Mouse (Mus musculus): Measurements from ENCODE around the gene Tatdn2.
"Not testable (repeated sequence)": the region's sequence is repeated elsewhere in the genome, so short reads cannot be mapped to it uniquely, and the experiment has no call there.

Gene Tatdn2

GRCm38 (mm10) chr6:113696582-113697221 is at the start of gene Tatdn2:
Tatdn2 (plus strand) TSS chr6:113697050.
- peak; percentile 94 to 98 for DNase-seq

- DNase-seq, result no peak
Observed at GRCm38 (mm10) chr6:113649346-113650196, 47.3 kb upstream of the Tatdn2 start.

GRCm38 (mm10) chr6:113650197-113650640 is 46.6 kb upstream of the Tatdn2 start:
- DNase-seq, result no peak

DNA sequence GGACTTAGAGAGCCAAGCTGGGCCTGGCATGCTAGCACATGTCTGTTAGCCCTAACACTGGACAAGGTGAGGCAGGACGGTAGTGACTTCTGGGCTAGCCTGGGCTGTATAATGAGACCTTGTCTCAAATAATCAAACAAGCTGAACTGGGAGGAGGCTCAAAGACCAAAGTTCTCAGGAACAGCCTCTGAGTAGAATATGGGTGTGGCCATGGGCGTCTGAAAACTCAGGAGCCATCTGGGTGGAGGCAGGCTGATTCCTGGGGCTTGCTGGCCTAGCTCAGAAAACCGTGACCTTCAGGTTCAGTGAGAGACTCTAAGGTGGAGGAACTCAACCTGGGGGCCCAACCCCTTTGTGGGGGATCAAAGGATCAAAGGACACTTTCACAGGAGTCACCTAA is 45.2 kb upstream of the Tatdn2 start:
- DNase-seq, result no peak

GRCm38 (mm10) chr6:113653551-113653950 is 43.3 kb upstream of the Tatdn2 start:
- DNase-seq, result no peak

DNA sequence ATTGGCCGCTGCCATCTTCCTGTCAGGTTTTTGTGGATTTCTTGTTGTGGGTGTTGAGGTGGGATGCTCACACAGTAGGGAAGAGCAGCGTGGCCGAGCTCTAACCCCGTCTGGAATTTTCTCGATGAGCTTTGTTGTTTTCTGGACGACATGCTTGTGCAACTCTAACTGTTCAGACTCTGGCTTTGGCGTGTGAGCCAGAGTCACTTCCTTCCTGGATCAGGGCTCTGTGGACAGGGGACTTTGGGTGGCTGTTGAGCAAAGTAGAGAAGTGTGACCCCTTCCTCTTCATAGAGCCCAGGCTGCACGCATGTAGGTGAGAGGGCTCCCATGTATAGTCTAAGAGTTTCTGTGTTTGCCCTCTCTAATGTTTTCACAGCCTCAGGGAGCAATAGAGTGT is 42.7 kb upstream of the Tatdn2 start:
- DNase-seq, result no peak

- no peak for DNase-seq
Observed at GRCm38 (mm10) chr6:113654753-113655397, 42.0 kb upstream of the Tatdn2 start.

GRCm38 (mm10) chr6:113655475-113655874 is 41.4 kb upstream of the Tatdn2 start:
- DNase-seq, result no peak

- DNase-seq, result no peak
Observed at GRCm38 (mm10) chr6:113656847-113657246, 40.0 kb upstream of the Tatdn2 start.

DNA sequence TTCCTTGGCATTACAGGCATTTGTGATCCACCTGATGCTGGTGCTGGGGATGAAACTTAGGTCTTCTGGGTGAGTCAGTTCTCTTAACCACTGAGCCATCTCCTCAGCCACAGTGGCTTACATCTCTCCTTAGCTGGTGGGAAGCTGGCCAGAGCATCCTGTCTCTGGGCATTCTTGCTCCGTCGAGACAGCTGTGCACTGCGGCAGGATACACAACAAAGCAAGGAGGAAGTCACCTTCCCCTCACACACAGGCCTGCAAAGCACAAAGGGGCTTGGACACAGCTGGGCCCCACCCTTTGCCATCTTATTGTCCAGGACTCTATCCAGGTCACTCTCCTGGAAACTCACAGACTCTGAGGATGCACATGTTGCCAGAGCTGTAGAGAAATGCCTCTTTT is 38.6 kb upstream of the Tatdn2 start:
- no peak for DNase-seq

DNA sequence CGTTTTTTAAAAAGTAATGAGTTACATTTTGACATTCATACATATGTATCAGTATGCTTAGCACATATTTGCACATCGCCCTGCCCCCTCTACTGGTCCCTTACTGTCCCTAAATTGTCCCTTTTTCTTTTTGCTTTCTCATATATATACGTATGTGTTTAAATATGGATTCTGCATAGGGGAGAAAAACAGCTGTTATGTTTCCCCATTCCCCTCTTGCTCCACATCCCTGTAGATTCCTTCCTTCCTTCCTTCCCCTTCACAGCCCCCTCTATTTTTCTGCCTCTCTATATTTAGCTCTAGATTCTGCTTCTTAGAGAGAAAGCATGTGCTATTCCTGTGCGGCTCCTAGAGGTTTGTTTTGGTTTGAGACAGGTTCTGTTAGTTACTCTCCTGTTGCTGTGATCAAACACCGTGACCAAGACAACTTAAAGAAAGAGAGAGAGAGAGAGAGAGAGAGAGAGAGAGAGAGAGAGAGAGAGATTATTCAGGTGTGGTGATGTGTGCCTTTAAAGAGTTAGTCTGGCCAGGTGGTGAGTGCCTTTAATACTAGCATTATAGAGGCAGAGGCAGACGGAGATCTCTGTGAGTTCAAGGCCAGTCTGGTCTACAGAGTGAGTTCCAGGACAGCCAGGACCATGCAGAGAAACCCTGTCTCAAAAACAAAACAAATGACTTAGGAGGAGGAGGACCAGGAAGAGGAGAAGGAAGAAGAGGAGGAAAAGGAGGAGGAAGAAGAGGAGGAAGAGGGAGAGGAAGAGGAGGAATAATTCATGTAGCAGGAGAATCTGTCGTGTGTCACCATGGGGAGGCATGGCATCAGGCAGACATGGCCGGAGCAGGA is 37.0 kb upstream of the Tatdn2 start:
- no peak for DNase-seq

DNA sequence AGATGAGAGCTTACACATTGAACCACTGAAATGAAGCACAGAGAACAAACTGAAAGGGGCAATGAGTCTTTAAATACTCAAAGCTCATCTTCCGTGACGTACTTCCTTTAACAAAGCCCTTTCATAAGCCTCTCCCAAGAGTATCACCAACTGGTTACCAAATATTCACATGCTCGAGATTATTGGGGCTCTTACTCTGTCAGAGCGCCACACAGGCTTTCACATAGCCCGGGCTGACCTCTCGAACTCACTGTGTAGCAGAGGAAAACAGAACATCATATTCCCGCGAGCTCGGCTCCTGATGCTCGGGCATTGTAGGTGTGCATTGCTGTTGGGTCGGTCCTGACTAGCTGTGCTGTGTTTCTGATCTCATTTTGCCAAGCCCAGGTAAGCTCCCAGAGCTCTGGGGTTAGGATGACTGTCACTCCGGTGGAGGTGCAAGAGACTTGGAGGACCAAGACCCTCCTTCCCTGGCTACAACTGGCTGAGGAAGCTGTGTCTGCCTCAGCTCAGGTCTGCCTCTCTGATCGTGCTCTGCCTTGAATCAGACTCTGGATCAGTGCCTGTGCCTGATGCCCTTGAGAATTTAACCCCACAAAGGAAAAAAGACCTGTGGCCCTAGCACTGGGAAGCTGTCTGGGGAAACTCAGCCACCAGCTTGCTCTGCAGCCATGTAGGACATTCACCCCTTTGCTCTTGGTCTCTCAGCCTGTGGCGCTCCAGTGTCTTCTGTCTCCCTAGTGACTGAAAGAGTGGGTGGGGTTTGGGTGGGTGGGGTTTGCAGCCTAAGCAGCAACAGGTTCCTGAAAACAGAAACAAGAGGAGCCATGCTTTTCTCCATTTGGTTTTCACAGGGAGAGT is 36.1 kb upstream of the Tatdn2 start:
- DNase-seq, result no peak

- DNase-seq, result no peak
Observed at GRCm38 (mm10) chr6:113661353-113662241, 35.3 kb upstream of the Tatdn2 start.

- no peak for DNase-seq
Observed at GRCm38 (mm10) chr6:113662964-113663700, 33.7 kb upstream of the Tatdn2 start.

GRCm38 (mm10) chr6:113664305-113664704 is 32.5 kb upstream of the Tatdn2 start:
- no peak for DNase-seq

- DNase-seq, result no peak
Observed at GRCm38 (mm10) chr6:113667611-113668122, 29.2 kb upstream of the Tatdn2 start.

GRCm38 (mm10) chr6:113668287-113669154 is 28.3 kb upstream of the Tatdn2 start:
- peak; percentile 54 to 61 for DNase-seq

GRCm38 (mm10) chr6:113669821-113670220 is 27.0 kb upstream of the Tatdn2 start:
- peak; percentile 44 to 69 for DNase-seq

DNA sequence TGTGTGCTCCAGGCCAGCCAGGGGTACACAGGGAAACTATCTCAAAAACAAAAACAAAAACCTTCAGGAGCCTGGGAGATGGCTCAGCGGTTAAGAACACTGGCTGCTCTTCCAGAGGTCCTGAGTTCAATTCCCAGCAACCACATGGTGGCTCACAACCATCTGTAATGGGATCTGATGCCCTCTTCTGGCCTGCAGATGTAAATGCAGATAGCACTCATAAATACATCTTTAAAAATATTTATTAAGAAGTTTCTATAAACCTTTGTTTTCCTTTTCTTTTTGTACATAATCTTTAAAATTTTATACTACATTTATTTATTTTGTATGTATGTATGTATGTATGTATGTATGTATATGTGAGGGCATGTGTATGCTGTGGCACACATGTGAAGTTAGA is 24.8 kb upstream of the Tatdn2 start:
- DNase-seq, result not testable (repeated sequence)
